Mouse (Mus musculus) embryonic fibroblast, embryonic 13.5 days (primary cell): ENCODE data around the gene Gm10577.

Source experiments
- CTCF ChIP-seq: IDR thresholded peaks from 2 replicates; pipeline ENCODE4 v1.5.1; 2011; ENCODE audit warnings: mild to moderate bottlenecking, control low read depth, low read length, moderate library complexity, borderline replicate concordance; ENCODE audit not compliant: insufficient read depth
- POLR2A ChIP-seq: IDR thresholded peaks from 2 replicates; pipeline ENCODE4 v1.6.1; 2011; ENCODE audit warnings: low read depth, mild to moderate bottlenecking, control low read depth, low read length, moderate library complexity

- TF ChIP-seq CTCF (no peak), POLR2A (no peak)
These were observed 21.6 kb downstream of the Gm10577 start for GRCm38 (mm10) chr4:100998906-100999305.
